Mouse (Mus musculus) hindbrain, embryonic 15.5 days (tissue): ENCODE measurements around the gene Tnfrsf23. TPM values are rescaled to one million over a fixed set of nuclear protein-coding genes. Genes with fewer than 3 reads are reported as not detected.
A peak's percentile ranks its signal among the peaks of the same experiment; 100 is the strongest.
"Not testable (repeated sequence)": the region's sequence is repeated elsewhere in the genome, so short reads cannot be mapped to it uniquely, and the experiment has no call there.

Source experiments
- ATAC-seq: fragments of 200-750 bp; cut with Nextera tagmentation; 2 replicates; pipeline ENCODE4 v1.8.0; 2017; ENCODE audit warnings: low read depth, moderate number of reproducible peaks, moderate TSS enrichment; ENCODE audit not compliant: low FRiP score
- H3K27ac ChIP-seq: fragments of 300-500 bp; sonication (generic); replicated peaks from 2 replicates; pipeline ENCODE4 v1.5.1; 2015; ENCODE audit warnings: mild to moderate bottlenecking, inconsistent platforms
- H3K27me3 ChIP-seq: fragments of 300-500 bp; sonication (generic); 2 replicates; pipeline ENCODE4 v1.6.1; 2015; ENCODE audit warnings: control low read depth, inconsistent platforms
- H3K36me3 ChIP-seq: fragments of 300-500 bp; sonication (generic); 2 replicates; pipeline ENCODE4 v1.6.1; 2015; ENCODE audit warnings: control low read depth, inconsistent platforms
- H3K4me1 ChIP-seq: fragments of 300-500 bp; sonication (generic); replicated peaks from 2 replicates; pipeline ENCODE4 v1.6.1; 2015; ENCODE audit warnings: control low read depth, inconsistent platforms
- H3K4me2 ChIP-seq: fragments of 300-500 bp; sonication (generic); 2 replicates; pipeline ENCODE4 v1.6.1; 2015; ENCODE audit warnings: moderate library complexity, mild to moderate bottlenecking, inconsistent platforms
- H3K4me3 ChIP-seq: fragments of 300-500 bp; sonication (generic); 2 replicates; pipeline ENCODE4 v1.5.1; 2015; ENCODE audit warnings: mild to moderate bottlenecking, inconsistent platforms
- H3K9ac ChIP-seq: fragments of 300-500 bp; sonication (generic); 2 replicates; pipeline ENCODE4 v1.6.1; 2015; ENCODE audit warnings: inconsistent platforms
- H3K9me3 ChIP-seq: fragments of 300-500 bp; sonication (generic); 2 replicates; pipeline ENCODE4 v1.6.1; 2016; ENCODE audit warnings: control low read depth, inconsistent platforms
- WGBS: fragments of 180-500 bp; shearing (Covaris S2); methylation state at CpG from one replicate; pipeline ENCODE4 v1.1.7; 2015; 5-methylcytosine and 5-hydroxymethylcytosine counted together
- polyA plus RNA-seq: library from polyadenylated mRNA; unstranded; fragments of >200 nt; fragmentation: Nextera tagmentation; extraction: Ambion mirVana; gene quantifications from 2 replicates; pipeline ENCODE4 v1.2.1, GENCODE M21; 2015

Tnfrsf23 gene
- polyA plus RNA-seq, 1 experiment from 2014 or later, result 1.6 TPM

GRCm38 (mm10) chr7:143706697-143707438, 21.2 kb upstream of the Tnfrsf23 start:
- 38% methylated on average over 7 of the region's 7 CpGs for WGBS
- no peak overlapping the region for H3K9ac ChIP-seq
- H3K4me1 ChIP-seq, result no peaks in the 10 kb centered on the region
- H3K36me3 ChIP-seq, result peaks cover 35% of the 10 kb centered on the region
- no peak overlapping the region for H3K27ac ChIP-seq
- no peaks in the 10 kb centered on the region for H3K9me3 ChIP-seq
- no peak overlapping the region for H3K4me2 ChIP-seq
- no peak overlapping the region for H3K4me3 ChIP-seq
- ATAC-seq, result peak; percentile 77; the same call in 1 of the 2 replicates
- no peaks in the 10 kb centered on the region for H3K27me3 ChIP-seq

GRCm38 (mm10) chr7:143696140-143696539, 10.5 kb upstream of the Tnfrsf23 start:
- no peak overlapping the region for H3K4me2 ChIP-seq
- H3K27me3 ChIP-seq, result no peaks in the 10 kb centered on the region
- ATAC-seq, result no peak
- peaks cover 76% of the 10 kb centered on the region for H3K36me3 ChIP-seq
- no peak overlapping the region for H3K27ac ChIP-seq
- no peak overlapping the region for H3K9ac ChIP-seq
- no peaks in the 10 kb centered on the region for H3K4me1 ChIP-seq
- no peak overlapping the region for H3K4me3 ChIP-seq
- no peaks in the 10 kb centered on the region for H3K9me3 ChIP-seq
- WGBS, result 70% methylated on average over 2 of the region's 2 CpGs

- Histone ChIP-seq H3K27ac (no peak overlapping the region), H3K36me3 (peaks cover 88% of the 10 kb centered on the region), H3K4me1 (no peaks in the 10 kb centered on the region), H3K4me3 (no peak overlapping the region), H3K9me3 (no peaks in the 10 kb centered on the region), H3K9ac (no peak overlapping the region), H3K4me2 (no peak overlapping the region), H3K27me3 (no peaks in the 10 kb centered on the region)
- no peak for ATAC-seq
- 95% methylated on average over 7 of the region's 7 CpGs for WGBS
These were observed 8.9 kb upstream of the Tnfrsf23 start for GRCm38 (mm10) chr7:143694550-143694949.

GRCm38 (mm10) chr7:143692746-143693510, 7.3 kb upstream of the Tnfrsf23 start:
- no peak overlapping the region for H3K9ac ChIP-seq

GRCm38 (mm10) chr7:143691909-143692308, 6.2 kb upstream of the Tnfrsf23 start:
- no peaks in the 10 kb centered on the region for H3K9me3 ChIP-seq
- H3K27me3 ChIP-seq, result 0 out of 2 replicates have a peak, but pooled peaks cover 3% of the 10 kb centered on the region
- H3K4me3 ChIP-seq, result no peak overlapping the region
- no peak for ATAC-seq
- H3K4me2 ChIP-seq, result no peak overlapping the region
- H3K36me3 ChIP-seq, result peaks cover 89% of the 10 kb centered on the region
- H3K9ac ChIP-seq, result no peak overlapping the region
- 94% methylated on average over 4 of the region's 4 CpGs for WGBS
- no peak overlapping the region for H3K27ac ChIP-seq
- no peaks in the 10 kb centered on the region for H3K4me1 ChIP-seq

More at GRCm38 (mm10) chr7:143692746-143693510, 7.3 kb upstream of the Tnfrsf23 start:
- Histone ChIP-seq H3K4me3 (no peak overlapping the region), H3K36me3 (peaks cover 93% of the 10 kb centered on the region), H3K27ac (no peak overlapping the region), H3K27me3 (no peaks in the 10 kb centered on the region), H3K4me2 (no peak overlapping the region), H3K9me3 (no peaks in the 10 kb centered on the region), H3K4me1 (no peaks in the 10 kb centered on the region)
- 89% methylated on average over 12 of the region's 12 CpGs for WGBS
- ATAC-seq, result no peak

- no peak overlapping the region for H3K27ac ChIP-seq
- H3K4me3 ChIP-seq, result no peak overlapping the region
- H3K36me3 ChIP-seq, result peaks cover 83% of the 10 kb centered on the region
- H3K9me3 ChIP-seq, result no peaks in the 10 kb centered on the region
- no peak for ATAC-seq
- H3K27me3 ChIP-seq, result 0 out of 2 replicates have a peak, but pooled peaks cover 3% of the 10 kb centered on the region
- WGBS, result 91% methylated on average over 5 of the region's 5 CpGs
- H3K4me1 ChIP-seq, result no peaks in the 10 kb centered on the region
- no peak overlapping the region for H3K9ac ChIP-seq
- H3K4me2 ChIP-seq, result no peak overlapping the region
These were observed 5.5 kb upstream of the Tnfrsf23 start for GRCm38 (mm10) chr7:143691181-143691580.

- Histone ChIP-seq H3K9me3 (no peaks in the 10 kb centered on the region), H3K4me3 (no peak overlapping the region), H3K27me3 (0 out of 2 replicates have a peak, but pooled peaks cover 3% of the 10 kb centered on the region), H3K9ac (no peak overlapping the region), H3K4me2 (no peak overlapping the region), H3K27ac (no peak overlapping the region), H3K36me3 (peaks cover 72% of the 10 kb centered on the region), H3K4me1 (peaks cover 6% of the 10 kb centered on the region; the same call in 1 of the 2 replicates)
- WGBS, result 92% methylated on average over 4 of the region's 4 CpGs
- no peak for ATAC-seq
These were observed 4.3 kb upstream of the Tnfrsf23 start for GRCm38 (mm10) chr7:143689946-143690345.

GRCm38 (mm10) chr7:143689481-143689880, 3.8 kb upstream of the Tnfrsf23 start:
- 78% methylated on average over 7 of the region's 7 CpGs for WGBS
- Histone ChIP-seq H3K4me1 (peaks cover 6% of the 10 kb centered on the region; the same call in 1 of the 2 replicates), H3K9ac (no peak overlapping the region), H3K4me2 (no peak overlapping the region), H3K4me3 (no peak overlapping the region), H3K27ac (no peak overlapping the region), H3K36me3 (peaks cover 67% of the 10 kb centered on the region), H3K9me3 (no peaks in the 10 kb centered on the region), H3K27me3 (0 out of 2 replicates have a peak, but pooled peaks cover 3% of the 10 kb centered on the region)
- no peak for ATAC-seq

GRCm38 (mm10) chr7:143686676-143687075, 1.0 kb upstream of the Tnfrsf23 start:
- not testable (repeated sequence) for H3K4me1 ChIP-seq, ATAC-seq, H3K9me3 ChIP-seq, H3K27ac ChIP-seq, H3K9ac ChIP-seq, H3K4me3 ChIP-seq, H3K27me3 ChIP-seq, H3K4me2 ChIP-seq
- peaks cover 39% of the 10 kb centered on the region for H3K36me3 ChIP-seq
- WGBS, result 92% methylated on average over 3 of the region's 3 CpGs

GRCm38 (mm10) chr7:143686191-143686590, 519 bp upstream of the Tnfrsf23 start:
- H3K4me1 ChIP-seq, H3K27ac ChIP-seq, H3K9ac ChIP-seq, H3K27me3 ChIP-seq, H3K4me3 ChIP-seq, H3K4me2 ChIP-seq, H3K9me3 ChIP-seq: not testable (repeated sequence)
- ATAC-seq, result peak; percentile 36; the same call in 1 of the 2 replicates
- H3K36me3 ChIP-seq, result peaks cover 34% of the 10 kb centered on the region
- 64% methylated on average over 4 of the region's 4 CpGs for WGBS

GRCm38 (mm10) chr7:143684569-143684968, 1.1 kb downstream of the Tnfrsf23 start:
- peaks cover 20% of the 10 kb centered on the region for H3K36me3 ChIP-seq
- not testable (repeated sequence) for H3K27me3 ChIP-seq, H3K4me3 ChIP-seq, H3K27ac ChIP-seq, H3K9ac ChIP-seq, ATAC-seq, H3K4me2 ChIP-seq, H3K4me1 ChIP-seq, H3K9me3 ChIP-seq
- WGBS, result 87% methylated on average over 2 of the region's 2 CpGs

GRCm38 (mm10) chr7:143681566-143681965, 4.1 kb downstream of the Tnfrsf23 start:
- Histone ChIP-seq H3K9ac (no peak overlapping the region), H3K4me3 (no peak overlapping the region), H3K27ac (no peak overlapping the region), H3K4me2 (no peak overlapping the region), H3K9me3 (no peaks in the 10 kb centered on the region), H3K36me3 (no peaks in the 10 kb centered on the region), H3K27me3 (no peaks in the 10 kb centered on the region), H3K4me1 (peaks cover 6% of the 10 kb centered on the region; the same call in 1 of the 2 replicates)
- 95% methylated on average over 1 of the region's 1 CpGs for WGBS
- no peak for ATAC-seq
